Mouse (Mus musculus) testis, adult 2 months (tissue): ENCODE data around the gene Cbx4.

ENCODE experiments used
- CTCF ChIP-seq: fragments of 200-500 bp; IDR thresholded peaks from 2 replicates; pipeline ENCODE4 v1.5.1; 2012; ENCODE audit warnings: low read depth, mild to moderate bottlenecking, inconsistent platforms, low read length, moderate library complexity; ENCODE audit not compliant: control insufficient read depth, insufficient read depth, insufficient replicate concordance
- POLR2A ChIP-seq: fragments of 200-500 bp; IDR thresholded peaks from 2 replicates; pipeline ENCODE4 v1.6.1; 2012; ENCODE audit warnings: low read depth, mild to moderate bottlenecking, inconsistent platforms, low read length, moderate library complexity; ENCODE audit not compliant: control insufficient read depth

DNA sequence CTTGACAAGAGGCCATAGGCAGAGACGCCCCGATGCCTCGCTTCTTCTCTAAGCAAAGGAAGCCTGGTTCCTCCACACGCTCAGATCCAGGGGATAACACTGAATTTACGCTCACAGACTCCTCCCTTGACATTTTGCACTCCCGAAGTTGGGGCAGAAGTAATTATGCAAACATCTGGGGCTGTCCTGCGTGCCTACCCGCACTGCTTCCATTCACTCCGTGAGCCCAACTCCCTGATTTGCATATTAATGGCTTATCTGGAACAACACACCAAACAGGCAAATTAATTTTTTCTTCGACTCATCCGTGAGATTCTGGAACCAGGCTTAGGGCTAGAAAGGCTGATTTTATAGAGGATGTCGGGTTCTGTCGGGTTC is 37.9 kb downstream of the Cbx4 start:
- TF ChIP-seq CTCF: no peak
- TF ChIP-seq POLR2A: no peak
